Mouse (Mus musculus): ENCODE results near the gene Unc79.
A peak's percentile ranks its signal among the peaks of the same experiment; 100 is the strongest.

Gene Unc79

GRCm38 (mm10) chr12:102948778-102949394 lies at the start of gene Unc79:
TSS of gene Unc79 (plus strand) at chr12:102948859.
- peak in 1 of 2 experiments; percentile 3 for DNase-seq (ENCODE audit: low spot score in 2 of 2)

- no peak for DNase-seq (ENCODE audit: low spot score in 2 of 2)
Measured at GRCm38 (mm10) chr12:102899091-102899490, 49.6 kb upstream of the Unc79 start, which contains the start of gene Cox8c. TSS of gene Cox8c (plus strand) at chr12:102899316.

- DNase-seq (ENCODE audit: low spot score in 2 of 2) = no peak
Measured at GRCm38 (mm10) chr12:102908191-102908590, 40.5 kb upstream of the Unc79 start.

GRCm38 (mm10) chr12:102916073-102916472 lies 32.6 kb upstream of the Unc79 start:
- no peak for DNase-seq (ENCODE audit: low spot score in 2 of 2)

GRCm38 (mm10) chr12:102929764-102930163 lies 18.9 kb upstream of the Unc79 start:
- no peak for DNase-seq (ENCODE audit: low spot score in 2 of 2)

- no peak for DNase-seq (ENCODE audit: low spot score in 2 of 2)
Measured at GRCm38 (mm10) chr12:102930335-102930734, 18.3 kb upstream of the Unc79 start.

- no peak for DNase-seq (ENCODE audit: low spot score in 2 of 2)
Measured at GRCm38 (mm10) chr12:102930789-102931188, 17.9 kb upstream of the Unc79 start.

- DNase-seq (ENCODE audit: low spot score in 2 of 2) = no peak
Measured at GRCm38 (mm10) chr12:102935892-102936291, 12.8 kb upstream of the Unc79 start.

GRCm38 (mm10) chr12:102945571-102945970 lies 3.1 kb upstream of the Unc79 start:
- no peak for DNase-seq (ENCODE audit: low spot score in 2 of 2)

- no peak for DNase-seq (ENCODE audit: low spot score in 2 of 2)
Measured at GRCm38 (mm10) chr12:102947826-102948225, 833 bp upstream of the Unc79 start.

GRCm38 (mm10) chr12:102949395-102950208 lies 943 bp downstream of the Unc79 start:
- peak in 1 of 2 experiments; percentile 6 for DNase-seq (ENCODE audit: low spot score in 2 of 2)

GRCm38 (mm10) chr12:102960051-102960775 lies 11.6 kb downstream of the Unc79 start:
- no peak for DNase-seq (ENCODE audit: low spot score in 2 of 2)

- no peak for DNase-seq (ENCODE audit: low spot score in 2 of 2)
Measured at GRCm38 (mm10) chr12:102961066-102961465, 12.4 kb downstream of the Unc79 start.

GRCm38 (mm10) chr12:102964486-102964885 lies 15.8 kb downstream of the Unc79 start:
- DNase-seq (ENCODE audit: low spot score in 2 of 2) = no peak

GRCm38 (mm10) chr12:102980584-102980983 lies 31.9 kb downstream of the Unc79 start:
- no peak for DNase-seq (ENCODE audit: low spot score in 2 of 2)

GRCm38 (mm10) chr12:102981543-102981942 lies 32.9 kb downstream of the Unc79 start:
- no peak for DNase-seq (ENCODE audit: low spot score in 2 of 2)

- no peak for DNase-seq (ENCODE audit: low spot score in 2 of 2)
Measured at GRCm38 (mm10) chr12:102985401-102985800, 36.7 kb downstream of the Unc79 start.

GRCm38 (mm10) chr12:102987736-102988135 lies 39.1 kb downstream of the Unc79 start:
- DNase-seq (ENCODE audit: low spot score in 2 of 2) = no peak

GRCm38 (mm10) chr12:103008491-103008890 lies 59.8 kb downstream of the Unc79 start:
- DNase-seq (ENCODE audit: low spot score in 2 of 2) = no peak

- DNase-seq (ENCODE audit: low spot score in 2 of 2) = peak in 1 of 2 experiments; percentile 20
Measured at GRCm38 (mm10) chr12:103018161-103018560, 69.5 kb downstream of the Unc79 start.

- DNase-seq (ENCODE audit: low spot score in 2 of 2) = no peak
Measured at GRCm38 (mm10) chr12:103036692-103037091, 88.0 kb downstream of the Unc79 start.

GRCm38 (mm10) chr12:103039332-103039731 lies 90.7 kb downstream of the Unc79 start:
- no peak for DNase-seq (ENCODE audit: low spot score in 2 of 2)

Data from urinary bladder, postnatal 36 days (tissue).